Mouse (Mus musculus): ENCODE measurements around the gene Susd6.
A peak's percentile ranks its signal among the peaks of the same experiment; 100 is the strongest.

Gene Susd6

DNA sequence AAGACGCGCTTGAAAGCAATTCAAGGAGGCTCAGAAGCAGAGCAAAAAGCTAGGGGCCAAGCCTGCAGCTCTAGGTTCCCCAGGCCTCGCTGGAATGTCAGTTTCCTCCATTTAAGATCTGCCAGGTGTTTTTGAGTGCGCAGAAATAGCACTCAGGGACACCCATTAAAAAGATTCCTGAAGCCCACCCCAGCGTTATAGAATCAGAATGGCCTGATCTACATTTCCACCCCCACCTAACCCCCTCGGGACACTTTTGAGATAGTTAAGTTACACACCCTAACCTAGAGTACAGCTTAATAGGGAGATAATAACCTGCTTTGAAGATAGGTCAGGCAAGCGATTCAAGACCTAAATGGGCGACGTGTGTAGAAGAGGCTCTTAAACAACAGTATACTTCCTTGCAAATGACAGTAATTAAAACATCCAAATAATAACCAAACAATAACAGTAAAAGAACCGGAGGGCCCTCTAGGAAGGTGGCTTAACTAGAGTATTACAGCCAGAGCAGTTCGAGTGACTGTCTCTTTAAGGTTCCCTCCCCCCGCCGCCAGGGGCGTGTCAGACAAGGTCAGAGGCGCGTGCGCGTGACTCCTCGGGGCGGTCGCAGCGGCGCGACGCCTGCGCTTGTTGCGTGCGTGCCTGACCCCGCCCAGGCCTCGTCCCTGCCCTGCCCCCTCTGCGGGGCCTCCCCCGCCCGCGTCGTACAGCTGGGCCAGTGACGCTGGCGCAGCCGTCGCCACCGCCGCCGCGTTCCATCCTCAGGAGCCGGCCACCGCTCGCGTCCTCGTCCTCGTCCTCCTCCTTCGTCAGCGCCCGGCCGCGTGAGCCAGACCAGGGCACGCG lies at the start of gene Susd6:
TSS of gene Susd6 (plus strand) at position 662 of the 846 bp plus-strand sequence.
- DNase-seq, result peak; percentile 99

DNA sequence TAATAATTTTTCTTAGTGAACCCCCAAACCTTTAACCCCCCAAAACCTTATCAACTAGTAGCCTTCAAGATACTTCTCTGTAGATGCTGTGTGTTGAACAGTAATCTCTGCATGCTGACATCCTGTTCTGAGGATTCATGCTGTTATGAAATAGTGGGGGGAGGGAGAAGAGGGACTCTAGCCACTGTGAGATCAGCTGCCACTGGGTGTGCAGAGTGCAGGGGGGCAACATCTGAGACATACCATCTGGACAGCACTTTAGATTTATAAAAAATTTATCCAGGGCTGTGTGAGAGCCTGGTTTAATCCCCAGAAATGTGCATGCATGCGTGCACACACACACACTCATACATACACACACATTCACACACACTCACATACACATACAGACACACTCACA lies 45.7 kb upstream of the Susd6 start:
- DNase-seq, result no peak

DNA sequence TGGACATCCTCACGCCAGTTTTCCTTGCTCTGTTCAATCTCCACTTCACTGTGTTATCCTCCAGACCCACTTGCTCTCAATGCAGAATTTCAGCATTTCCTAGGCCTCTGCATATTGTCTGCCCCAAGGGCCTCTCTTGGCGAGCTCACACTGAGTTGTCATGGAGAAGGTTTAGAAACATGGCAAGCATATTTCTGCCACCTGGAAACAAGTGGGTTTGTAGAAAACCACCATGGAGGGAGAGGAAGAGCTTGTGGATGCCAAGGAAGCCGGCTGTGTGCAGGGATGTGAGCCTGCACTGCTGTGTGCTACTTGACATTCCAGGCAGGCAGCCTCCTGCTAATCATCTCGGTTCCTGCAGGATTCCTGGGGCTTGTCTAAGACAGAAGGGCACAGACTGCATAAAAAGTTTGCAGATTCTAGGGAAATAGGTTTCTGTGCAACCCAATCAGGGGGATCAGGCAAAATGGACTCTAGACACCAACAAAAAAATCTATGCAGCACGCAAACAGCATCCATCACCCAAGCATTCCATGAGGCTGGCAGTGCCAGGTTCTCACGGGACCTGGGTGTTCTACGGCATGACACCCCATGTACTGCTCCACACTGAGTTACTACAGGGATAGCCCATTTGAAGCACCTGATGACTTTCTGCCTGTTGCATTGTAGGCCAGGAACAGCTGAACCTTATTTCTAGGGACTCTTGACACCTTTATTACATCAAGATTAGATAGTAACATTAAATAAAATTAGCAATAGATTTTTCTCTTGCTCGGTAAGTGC lies 44.1 kb upstream of the Susd6 start:
- DNase-seq, result no peak

DNA sequence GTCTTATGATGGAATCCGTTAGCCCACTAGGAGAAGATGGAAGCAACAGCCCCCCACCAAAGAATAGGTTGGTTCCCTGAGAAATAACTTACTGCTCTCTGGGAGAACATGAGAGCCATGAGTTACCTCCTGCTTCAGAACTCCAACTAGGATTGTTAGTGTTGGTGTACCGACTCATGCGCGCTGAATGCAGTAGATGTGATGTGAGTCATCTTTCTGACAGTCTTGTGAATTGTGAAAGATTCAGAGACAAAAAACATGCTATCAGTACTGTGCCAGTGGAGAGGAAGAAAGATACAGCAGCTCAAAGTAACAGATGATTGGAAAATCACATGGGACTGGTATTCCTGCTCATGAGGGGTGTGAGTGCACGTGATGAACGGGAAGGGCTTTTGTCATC lies 38.8 kb upstream of the Susd6 start:
- no peak for DNase-seq

DNA sequence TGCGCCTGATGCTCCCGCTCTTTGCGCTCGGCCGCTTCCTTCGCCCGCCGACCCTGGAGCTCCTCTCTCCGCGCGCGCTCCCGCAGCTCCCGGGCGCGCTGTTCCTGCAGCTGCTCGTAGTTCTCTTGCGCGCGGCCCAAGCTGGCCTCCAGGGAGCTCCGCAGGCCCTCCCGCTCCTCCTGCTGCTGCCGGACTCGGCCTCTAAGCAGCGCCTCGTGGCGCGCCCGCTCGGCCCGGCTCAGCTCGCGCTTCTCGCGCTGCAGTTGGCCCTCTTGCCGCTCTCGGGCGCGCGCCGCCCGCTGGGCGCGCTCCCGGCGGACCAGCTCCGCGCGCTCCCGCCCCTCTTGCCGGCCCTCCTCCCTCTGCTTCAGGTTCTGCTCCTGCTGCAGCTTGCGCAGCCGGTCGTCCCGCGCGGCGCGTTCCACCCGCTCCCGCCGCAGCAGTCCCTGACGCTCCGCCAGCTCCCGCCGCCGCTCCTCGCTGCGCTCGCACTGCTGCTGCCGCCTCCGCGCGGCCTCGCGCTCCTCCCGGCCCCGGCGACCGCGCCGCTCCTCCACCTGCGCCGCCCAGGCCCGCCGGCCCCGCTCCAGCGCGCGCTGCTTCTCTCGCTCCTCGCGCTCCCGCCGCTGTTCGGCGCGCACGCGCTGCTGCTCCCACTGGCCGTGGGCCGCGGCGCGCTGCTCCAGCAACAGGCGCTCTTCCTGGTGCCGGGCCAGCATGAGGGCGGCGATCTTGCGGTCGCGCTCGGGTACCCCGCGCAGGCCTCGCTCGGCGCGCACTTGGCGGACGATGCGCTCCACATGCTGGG lies 32.4 kb upstream of the Susd6 start:
- peak; percentile 87 for DNase-seq

DNA sequence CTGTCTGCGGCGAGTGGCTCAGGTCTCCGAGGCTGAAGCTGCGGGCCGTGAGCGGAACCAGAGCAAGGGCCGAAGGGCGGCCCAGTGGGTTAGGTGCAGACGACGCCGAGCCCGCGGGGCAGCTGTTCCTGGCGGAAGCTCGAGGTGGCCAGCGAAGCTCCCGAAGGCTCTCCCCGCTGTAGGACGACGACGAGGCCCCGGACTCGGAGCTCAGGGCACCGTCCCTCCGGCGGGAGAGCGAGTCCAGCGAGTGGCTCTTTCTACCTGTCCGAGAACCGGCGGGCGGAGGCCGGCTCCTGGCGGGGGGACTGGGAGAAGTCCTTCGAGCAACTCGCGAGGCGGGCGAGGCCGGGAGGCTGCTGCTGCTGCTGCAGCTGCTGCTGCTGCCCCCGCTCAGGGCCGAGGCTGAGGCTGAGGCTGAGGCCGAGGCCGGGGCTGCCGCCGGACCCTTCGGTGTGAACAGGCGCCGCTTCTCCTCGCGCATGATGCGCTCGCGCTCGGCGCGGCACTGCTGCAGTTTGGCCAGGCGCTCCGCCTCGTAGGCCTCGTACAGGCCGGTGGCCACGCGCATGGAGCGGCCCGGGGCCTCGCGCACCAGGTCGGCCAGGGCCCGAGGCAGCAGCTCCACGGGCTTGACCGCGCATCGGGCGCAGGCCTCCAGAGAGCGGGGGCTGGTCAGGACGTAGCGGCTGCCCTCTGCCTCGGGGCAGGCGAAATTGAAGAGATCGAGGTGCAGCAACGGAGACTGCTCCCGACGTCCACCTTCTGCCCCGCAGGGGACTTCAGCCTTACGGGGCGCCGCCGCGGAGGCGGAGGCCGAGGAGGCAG lies 31.5 kb upstream of the Susd6 start:
- DNase-seq, result peak; percentile 27

DNA sequence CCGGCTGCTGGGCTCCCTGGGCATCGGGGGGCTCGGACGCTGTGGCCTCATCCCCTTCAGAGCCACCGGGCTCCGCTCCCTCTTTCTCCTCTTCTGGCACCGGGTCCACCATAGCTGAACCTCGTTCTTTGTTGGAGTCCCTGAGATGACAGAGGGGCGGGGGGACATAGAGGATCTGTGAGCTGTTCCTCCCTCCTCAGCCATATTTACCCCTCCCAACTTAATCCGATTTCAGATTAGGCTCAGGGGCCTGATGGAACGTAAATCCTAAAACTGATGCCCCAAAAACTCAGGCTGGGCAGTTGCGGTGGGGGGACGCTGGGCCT lies 31.0 kb upstream of the Susd6 start:
- DNase-seq, result no peak

DNA sequence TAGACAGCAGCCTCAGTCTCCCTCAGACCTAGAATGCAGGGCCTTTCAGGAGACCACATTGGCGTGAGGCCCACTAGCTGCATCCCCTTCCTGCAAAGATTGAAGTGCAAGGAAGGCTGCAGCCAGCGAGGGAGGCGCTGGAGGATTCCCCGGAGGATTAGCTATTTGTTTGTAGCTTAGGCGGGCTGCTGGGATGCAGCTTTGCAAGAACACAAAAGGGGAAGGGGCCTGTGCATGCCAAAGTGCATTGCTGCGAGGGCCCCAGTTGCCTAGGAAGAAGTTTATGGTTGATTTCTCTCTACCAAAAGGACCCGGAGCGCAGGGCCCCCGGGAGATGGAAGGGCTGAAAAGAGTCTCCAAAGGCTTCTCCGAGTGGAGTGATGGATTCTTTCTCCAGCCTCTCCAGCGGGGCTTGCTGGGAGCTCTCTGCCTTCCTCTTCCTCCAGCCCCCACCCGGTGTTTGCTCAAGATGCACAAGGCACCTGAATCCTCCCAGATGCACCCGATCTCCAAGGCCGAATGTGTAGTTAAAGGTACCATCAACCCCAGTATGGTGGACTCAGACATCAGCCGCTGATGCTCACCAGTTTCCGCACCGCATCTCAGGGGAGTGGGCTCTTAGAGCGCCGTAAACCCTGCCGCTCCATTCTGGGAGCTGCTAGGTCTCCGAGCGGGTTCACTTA lies 30.5 kb upstream of the Susd6 start:
- no peak for DNase-seq

DNA sequence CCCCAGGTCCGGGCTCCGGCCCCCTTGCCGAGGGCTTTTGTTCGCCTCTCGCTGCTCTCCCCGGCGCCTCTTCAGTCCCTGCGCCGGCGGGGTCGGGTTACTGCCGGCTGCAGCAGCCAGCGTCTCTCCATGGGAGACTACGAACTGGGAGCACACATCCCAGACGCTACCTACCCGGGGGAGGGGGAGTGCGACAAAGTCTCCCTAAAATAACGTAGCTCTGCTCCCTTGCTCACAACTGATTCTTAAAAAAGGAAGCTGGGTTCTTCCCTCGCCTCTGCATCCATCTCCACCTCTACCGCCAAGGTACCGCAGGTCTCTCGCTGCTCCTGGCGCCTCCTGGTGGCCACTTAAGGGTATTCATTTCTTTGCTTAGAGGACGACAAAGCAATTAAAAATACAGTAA lies 29.9 kb upstream of the Susd6 start, which contains the start of gene Ccdc177:
TSS of gene Ccdc177 (minus strand) at position 292 of the 406 bp plus-strand sequence.
- peak; percentile 80 for DNase-seq

- no peak for DNase-seq
These were observed 27.3 kb upstream of the Susd6 start for GRCm38 (mm10) chr12:80762982-80763381.

DNA sequence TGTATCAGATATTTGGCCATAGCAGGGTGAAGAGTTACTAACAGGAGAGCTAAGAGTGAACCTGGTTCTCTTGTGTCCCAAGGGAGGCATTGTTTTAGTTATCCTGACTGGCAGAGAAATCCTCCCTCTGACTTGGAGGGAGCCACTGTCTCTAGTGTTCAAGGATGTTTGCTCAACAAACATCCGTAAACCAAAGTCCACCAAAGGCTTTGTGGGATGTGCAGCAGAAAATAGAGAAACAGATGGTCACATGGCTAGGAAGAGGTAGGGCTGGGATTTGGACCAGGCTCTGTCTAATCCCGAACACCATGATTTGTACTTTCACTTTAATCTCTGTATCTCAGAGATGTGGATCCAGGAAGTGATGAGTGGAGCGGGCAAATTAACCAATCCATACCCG lies 26.2 kb upstream of the Susd6 start:
- no peak for DNase-seq

- DNase-seq, result peak; percentile 85
These were observed 20.6 kb upstream of the Susd6 start for GRCm38 (mm10) chr12:80769697-80770096.

GRCm38 (mm10) chr12:80774786-80775185 lies 15.5 kb upstream of the Susd6 start:
- DNase-seq, result no peak

GRCm38 (mm10) chr12:80776046-80776634 lies 14.2 kb upstream of the Susd6 start:
- DNase-seq, result no peak

DNA sequence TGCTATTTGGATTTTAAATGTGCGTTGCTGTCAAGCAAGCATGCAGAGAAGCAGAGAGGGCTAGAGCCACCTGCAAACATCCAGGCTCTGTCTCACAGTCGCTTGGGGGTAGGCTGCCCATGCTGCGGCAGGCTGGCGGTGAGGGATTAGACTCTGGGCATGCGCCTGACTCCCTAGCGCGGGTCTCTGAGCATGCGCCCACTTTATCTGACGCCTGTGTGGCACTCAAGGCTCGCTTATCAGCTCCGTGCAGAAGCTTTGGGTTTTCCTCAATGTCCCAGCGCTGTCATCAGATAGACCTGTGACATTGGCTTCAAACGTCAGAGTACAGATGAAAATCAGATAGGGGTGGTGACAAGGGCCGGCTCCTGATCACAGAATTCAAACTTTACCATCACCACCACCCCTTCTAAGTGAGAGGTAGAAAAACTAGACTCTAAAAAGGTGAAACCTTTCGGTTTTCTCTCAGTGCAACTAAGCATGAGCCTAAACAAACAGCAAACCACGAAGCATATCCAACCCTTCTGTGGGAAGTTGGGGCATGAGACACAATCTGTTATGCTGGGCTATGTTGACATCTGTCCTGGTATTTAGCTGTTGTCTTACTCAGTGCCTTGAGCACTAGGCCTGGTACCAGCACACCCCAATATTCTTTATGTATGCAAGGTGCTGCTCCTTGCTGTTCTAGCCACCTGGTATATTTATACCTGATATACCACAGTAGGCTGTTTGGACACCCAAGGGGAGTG lies 11.9 kb upstream of the Susd6 start:
- no peak for DNase-seq

- DNase-seq, result no peak
These were observed 10.6 kb upstream of the Susd6 start for GRCm38 (mm10) chr12:80779760-80780159.

- DNase-seq, result no peak
These were observed 8.1 kb upstream of the Susd6 start for GRCm38 (mm10) chr12:80782190-80782589.

DNA sequence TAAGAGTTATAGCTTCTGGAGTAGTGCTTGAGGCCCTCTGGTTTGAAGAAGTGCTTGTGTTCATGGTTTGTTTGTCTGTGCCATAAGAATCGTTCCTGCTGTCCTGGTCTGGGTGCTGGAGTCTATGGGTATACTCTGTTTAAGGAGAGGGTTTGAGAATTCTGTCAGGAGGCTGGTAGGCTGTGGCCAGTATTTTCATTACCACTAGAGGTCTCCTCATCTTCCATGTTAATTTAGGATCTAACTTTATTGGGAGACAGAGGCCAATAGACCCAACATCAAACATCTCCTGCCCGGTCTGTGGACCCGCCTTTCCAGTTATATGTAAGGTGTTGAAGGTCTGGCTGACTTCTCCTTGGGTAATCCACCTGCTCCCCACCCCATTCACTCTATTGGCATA lies 7.4 kb upstream of the Susd6 start:
- no peak for DNase-seq

DNA sequence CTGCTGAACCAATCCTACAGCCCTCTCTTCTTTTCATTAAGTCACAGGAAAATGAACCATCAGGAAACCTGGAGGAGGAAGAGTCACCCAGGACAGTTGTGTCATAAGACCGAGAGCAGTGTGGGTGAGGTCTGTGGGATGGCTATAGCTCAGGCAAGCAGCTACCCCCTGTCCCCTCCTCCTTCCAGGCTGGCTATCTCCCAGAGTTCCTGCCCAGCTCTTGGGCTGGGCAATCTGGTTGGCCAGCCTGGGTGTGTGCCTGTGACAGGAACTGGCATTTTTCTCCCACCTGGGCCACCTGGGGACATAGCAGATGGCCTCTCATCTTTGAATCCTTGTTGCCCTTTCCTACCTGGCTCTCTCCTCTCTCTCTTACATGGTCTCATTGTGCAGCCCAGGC lies 6.4 kb upstream of the Susd6 start:
- no peak for DNase-seq

DNA sequence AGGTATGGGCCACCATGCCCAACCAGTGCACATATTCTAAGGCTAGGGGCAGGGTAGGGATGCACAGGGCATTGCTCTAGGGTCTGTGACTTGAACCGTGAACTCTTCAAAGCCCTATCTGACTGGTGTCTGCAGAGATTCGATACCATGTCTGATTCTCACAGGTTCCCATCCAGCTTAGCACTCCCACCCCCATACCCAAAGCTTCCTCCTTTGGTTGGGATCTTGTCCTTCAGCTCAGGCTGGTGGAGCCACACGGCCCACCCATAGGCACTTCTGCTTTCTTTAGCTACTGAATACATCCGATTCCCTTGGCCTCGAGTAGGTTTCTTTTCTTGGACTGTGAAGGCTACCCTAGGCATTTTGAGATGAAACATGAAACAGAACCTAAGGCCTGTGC lies 5.3 kb upstream of the Susd6 start:
- DNase-seq, result no peak

DNA sequence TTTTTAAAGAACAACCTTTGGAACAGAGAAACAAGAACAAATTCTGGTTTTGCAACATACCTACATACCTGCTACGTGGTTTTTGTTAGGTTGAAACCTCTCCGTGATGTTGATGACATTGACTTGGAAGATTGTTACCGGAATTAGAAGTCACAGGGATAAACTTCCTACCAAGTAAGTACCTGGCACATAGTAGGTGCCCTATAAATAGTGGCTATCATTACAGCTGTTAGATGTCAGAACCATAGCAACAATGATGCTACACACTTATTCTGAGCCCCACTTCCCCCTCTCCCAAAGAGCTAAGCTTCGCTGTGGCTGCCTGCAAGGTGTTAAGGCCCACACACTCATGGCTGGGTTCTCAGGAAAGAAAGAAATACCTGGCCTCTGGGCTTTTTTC lies 4.7 kb upstream of the Susd6 start:
- no peak for DNase-seq
